Mouse (Mus musculus): ENCODE measurements around the gene Dgkz. TPM values are rescaled to one million over a fixed set of nuclear protein-coding genes. Genes with fewer than 3 reads are reported as not detected.

Dgkz gene
- polyA plus RNA-seq, 1 experiment from 2014 or later: 28.2 TPM

GRCm38 (mm10) chr2:91930761-91931291 lies 44.8 kb downstream of the Dgkz start:
- peaks cover 37% of the 10 kb centered on the region for H3K4me1 ChIP-seq
- no peak for ATAC-seq (replicated peaks)
- 2% methylated on average over 23 of the region's 23 CpGs for WGBS

GRCm38 (mm10) chr2:91929936-91930335 lies 45.7 kb downstream of the Dgkz start:
- Histone ChIP-seq H3K4me1 (peaks cover 37% of the 10 kb centered on the region), H3K27me3 (peaks cover under 1% of the 10 kb centered on the region), H3K9me3 (no peaks in the 10 kb centered on the region), H3K36me3 (no peaks in the 10 kb centered on the region; the same call in 1 of the 2 replicates), H3K4me2 (replicated peaks) (peak overlapping the region; percentile 88), H3K27ac (replicated peaks) (no peak overlapping the region), H3K4me3 (peak overlapping the region; percentile 75), H3K9ac (replicated peaks) (peak overlapping the region; percentile 83)
- 5% methylated on average over 12 of the region's 12 CpGs for WGBS
- 0 out of 2 replicates have a peak, but pooled peaks have one; percentile 4 for ATAC-seq (replicated peaks)

More at GRCm38 (mm10) chr2:91930761-91931291, 44.8 kb downstream of the Dgkz start:
- H3K9ac ChIP-seq (replicated peaks): peak overlapping the region; percentile 83
- no peaks in the 10 kb centered on the region; the same call in 1 of the 2 replicates for H3K36me3 ChIP-seq
- H3K27ac ChIP-seq (replicated peaks): peak overlapping the region; percentile 87
- peak overlapping the region; percentile 75 for H3K4me3 ChIP-seq
- H3K4me2 ChIP-seq (replicated peaks): peak overlapping the region; percentile 88
- no peaks in the 10 kb centered on the region for H3K9me3 ChIP-seq
- no peaks in the 10 kb centered on the region for H3K27me3 ChIP-seq

- peak overlapping the region; percentile 75; the same call in 1 of the 2 replicates for H3K4me3 ChIP-seq
- 46% methylated on average over 3 of the region's 3 CpGs for WGBS
- peak overlapping the region; percentile 88 for H3K4me2 ChIP-seq (replicated peaks)
- peaks cover 4% of the 10 kb centered on the region for H3K27me3 ChIP-seq
- H3K9ac ChIP-seq (replicated peaks): peak overlapping the region; percentile 41; the same call in 1 of the 2 replicates
- H3K36me3 ChIP-seq: no peaks in the 10 kb centered on the region; the same call in 1 of the 2 replicates
- peaks cover 37% of the 10 kb centered on the region for H3K4me1 ChIP-seq
- no peak for ATAC-seq (replicated peaks)
- H3K9me3 ChIP-seq: no peaks in the 10 kb centered on the region
- H3K27ac ChIP-seq (replicated peaks): no peak overlapping the region
These were observed 46.2 kb downstream of the Dgkz start for GRCm38 (mm10) chr2:91929455-91929854.

GRCm38 (mm10) chr2:91928534-91929350 lies 46.9 kb downstream of the Dgkz start:
- no peak for ATAC-seq (replicated peaks)
- Histone ChIP-seq H3K9ac (replicated peaks) (no peak overlapping the region), H3K4me1 (peaks cover 40% of the 10 kb centered on the region), H3K9me3 (no peaks in the 10 kb centered on the region), H3K4me3 (no peak overlapping the region), H3K27me3 (peaks cover 10% of the 10 kb centered on the region), H3K4me2 (replicated peaks) (no peak overlapping the region), H3K27ac (replicated peaks) (no peak overlapping the region), H3K36me3 (no peaks in the 10 kb centered on the region)
- WGBS: 79% methylated on average over 23 of the region's 23 CpGs

- Histone ChIP-seq H3K27ac (replicated peaks) (no peak overlapping the region), H3K4me3 (no peak overlapping the region), H3K9me3 (no peaks in the 10 kb centered on the region), H3K36me3 (no peaks in the 10 kb centered on the region), H3K4me2 (replicated peaks) (no peak overlapping the region), H3K9ac (replicated peaks) (no peak overlapping the region), H3K27me3 (peaks cover 18% of the 10 kb centered on the region), H3K4me1 (peaks cover 48% of the 10 kb centered on the region)
- 46% methylated on average over 34 of the region's 34 CpGs for WGBS
- ATAC-seq (replicated peaks): no peak
These were observed 47.7 kb downstream of the Dgkz start for GRCm38 (mm10) chr2:91927826-91928533.

GRCm38 (mm10) chr2:91926949-91927348 lies 48.7 kb downstream of the Dgkz start, which contains the start of gene Chrm4:
TSS of gene Chrm4 (plus strand) at chr2:91927249.
- 95% methylated on average over 3 of the region's 3 CpGs for WGBS
- no peak for ATAC-seq (replicated peaks)

GRCm38 (mm10) chr2:91925442-91925841 lies 50.2 kb downstream of the Dgkz start:
- no peak overlapping the region for H3K4me3 ChIP-seq
- peaks cover 38% of the 10 kb centered on the region for H3K27me3 ChIP-seq
- H3K36me3 ChIP-seq: no peaks in the 10 kb centered on the region
- no peak overlapping the region for H3K9ac ChIP-seq (replicated peaks)
- H3K9me3 ChIP-seq: no peaks in the 10 kb centered on the region
- no peak overlapping the region for H3K27ac ChIP-seq (replicated peaks)
- H3K4me1 ChIP-seq: peaks cover 47% of the 10 kb centered on the region
- ATAC-seq (replicated peaks): no peak
- WGBS: 77% methylated on average over 15 of the region's 15 CpGs
- H3K4me2 ChIP-seq (replicated peaks): no peak overlapping the region

More at GRCm38 (mm10) chr2:91926949-91927348, 48.7 kb downstream of the Dgkz start, which contains the start of gene Chrm4:
- Histone ChIP-seq H3K9me3 (no peaks in the 10 kb centered on the region), H3K27ac (replicated peaks) (no peak within 1 kb of the TSS), H3K4me3 (no peak within 1 kb of the TSS), H3K4me1 (peaks cover 49% of the 10 kb centered on the region), H3K27me3 (peaks cover 28% of the 10 kb centered on the region), H3K36me3 (no peaks in the 10 kb centered on the region), H3K4me2 (replicated peaks) (no peak within 1 kb of the TSS), H3K9ac (replicated peaks) (no peak within 1 kb of the TSS)

GRCm38 (mm10) chr2:91924726-91925125 lies 50.9 kb downstream of the Dgkz start:
- H3K9me3 ChIP-seq: no peaks in the 10 kb centered on the region
- no peak overlapping the region for H3K9ac ChIP-seq (replicated peaks)
- no peak overlapping the region for H3K27ac ChIP-seq (replicated peaks)
- H3K4me1 ChIP-seq: peaks cover 40% of the 10 kb centered on the region
- no peak overlapping the region for H3K4me2 ChIP-seq (replicated peaks)
- H3K27me3 ChIP-seq: peaks cover 38% of the 10 kb centered on the region
- no peaks in the 10 kb centered on the region for H3K36me3 ChIP-seq
- no peak overlapping the region for H3K4me3 ChIP-seq
- ATAC-seq (replicated peaks): no peak
- 66% methylated on average over 1 of the region's 1 CpGs for WGBS

GRCm38 (mm10) chr2:91923415-91924337 lies 52.0 kb downstream of the Dgkz start:
- Histone ChIP-seq H3K4me3 (peak overlapping the region; percentile 64), H3K27ac (replicated peaks) (no peak overlapping the region), H3K4me2 (replicated peaks) (peak overlapping the region; percentile 73), H3K36me3 (no peaks in the 10 kb centered on the region), H3K4me1 (peaks cover 35% of the 10 kb centered on the region), H3K9ac (replicated peaks) (peak overlapping the region; percentile 29), H3K9me3 (no peaks in the 10 kb centered on the region), H3K27me3 (peaks cover 38% of the 10 kb centered on the region)
- 5% methylated on average over 54 of the region's 54 CpGs for WGBS
- ATAC-seq (replicated peaks): no peak

GRCm38 (mm10) chr2:91922586-91923414 lies 52.9 kb downstream of the Dgkz start:
- Histone ChIP-seq H3K4me2 (replicated peaks) (peak overlapping the region; percentile 73), H3K4me3 (peak overlapping the region; percentile 64), H3K4me1 (peaks cover 30% of the 10 kb centered on the region), H3K27me3 (peaks cover 38% of the 10 kb centered on the region), H3K9ac (replicated peaks) (peak overlapping the region; percentile 51), H3K36me3 (peaks cover 6% of the 10 kb centered on the region; the same call in 1 of the 2 replicates), H3K27ac (replicated peaks) (no peak overlapping the region), H3K9me3 (no peaks in the 10 kb centered on the region)
- 2% methylated on average over 37 of the region's 37 CpGs for WGBS
- 0 out of 2 replicates have a peak, but pooled peaks have one; percentile 2 for ATAC-seq (replicated peaks)

Data from forebrain, embryonic 15.5 days (tissue).